Mouse (Mus musculus) erythroblast, embryonic 14.5 days (primary cell): ENCODE results near the gene E2f3. TPM values are rescaled to one million over a fixed set of nuclear protein-coding genes. Genes with fewer than 3 reads are reported as not detected.

Source experiments
- H3K27me3 ChIP-seq: 2 replicates; pipeline ENCODE4 v1.6.1; 2012; ENCODE audit warnings: inconsistent platforms; ENCODE audit not compliant: control insufficient read depth
- H3K36me3 ChIP-seq: 2 replicates; pipeline ENCODE4 v1.6.1; 2012; ENCODE audit warnings: mild to moderate bottlenecking, inconsistent platforms; ENCODE audit not compliant: control insufficient read depth
- H3K4me1 ChIP-seq: 2 replicates; pipeline ENCODE4 v1.6.1; 2012; ENCODE audit warnings: inconsistent platforms; ENCODE audit not compliant: control insufficient read depth
- H3K4me3 ChIP-seq: replicated peaks from 2 replicates; pipeline ENCODE3; 2012; ENCODE audit warnings: moderate library complexity, mild to moderate bottlenecking, inconsistent platforms
- H3K9me3 ChIP-seq: 2 replicates; pipeline ENCODE4 v1.6.1; 2012; ENCODE audit warnings: low read length, inconsistent platforms, mixed read lengths; ENCODE audit not compliant: control insufficient read depth
- GATA1 ChIP-seq: IDR thresholded peaks from 2 replicates; pipeline ENCODE4 v1.6.1; 2012; ENCODE audit warnings: low read length, inconsistent platforms, mixed read lengths
- TAL1 ChIP-seq: IDR thresholded peaks from 3 replicates; pipeline ENCODE4 v1.6.1; 2012; ENCODE audit warnings: low read length, inconsistent platforms, mixed read lengths
- polyA plus RNA-seq: library from polyadenylated mRNA; stranded (reverse); fragments of >175 nt; gene quantifications from 2 replicates; pipeline ENCODE4 v1.2.3, GENCODE M21; 2012

E2f3 gene
- polyA plus RNA-seq, 1 experiment = 1.2 TPM

- Histone ChIP-seq H3K36me3 (peaks cover 32% of the 10 kb centered on the region), H3K9me3 (no peaks in the 10 kb centered on the region), H3K4me1 (peaks cover 72% of the 10 kb centered on the region), H3K27me3 (no peaks in the 10 kb centered on the region), H3K4me3 (peak overlapping the region; percentile 88)
- TF ChIP-seq TAL1 = no peak
- TF ChIP-seq GATA1 = no peak
Measured at GRCm38 (mm10) chr13:29983523-29984191, 2.2 kb downstream of the E2f3 start.

GRCm38 (mm10) chr13:29983037-29983436 is 2.8 kb downstream of the E2f3 start:
- peak overlapping the region; percentile 88 for H3K4me3 ChIP-seq
- H3K36me3 ChIP-seq = peaks cover 39% of the 10 kb centered on the region
- H3K9me3 ChIP-seq = no peaks in the 10 kb centered on the region
- H3K4me1 ChIP-seq = peaks cover 72% of the 10 kb centered on the region
- no peak for TF ChIP-seq GATA1
- no peak for TF ChIP-seq TAL1
- H3K27me3 ChIP-seq = no peaks in the 10 kb centered on the region

- Histone ChIP-seq H3K27me3 (no peaks in the 10 kb centered on the region), H3K4me3 (no peak overlapping the region), H3K9me3 (no peaks in the 10 kb centered on the region), H3K4me1 (peaks cover 71% of the 10 kb centered on the region), H3K36me3 (peaks cover 45% of the 10 kb centered on the region)
- TF ChIP-seq TAL1 (0 out of 3 replicates have a peak, but pooled peaks have one; percentile 24), GATA1 (no peak)
Measured at GRCm38 (mm10) chr13:29982400-29982799, 3.5 kb downstream of the E2f3 start.

DNA sequence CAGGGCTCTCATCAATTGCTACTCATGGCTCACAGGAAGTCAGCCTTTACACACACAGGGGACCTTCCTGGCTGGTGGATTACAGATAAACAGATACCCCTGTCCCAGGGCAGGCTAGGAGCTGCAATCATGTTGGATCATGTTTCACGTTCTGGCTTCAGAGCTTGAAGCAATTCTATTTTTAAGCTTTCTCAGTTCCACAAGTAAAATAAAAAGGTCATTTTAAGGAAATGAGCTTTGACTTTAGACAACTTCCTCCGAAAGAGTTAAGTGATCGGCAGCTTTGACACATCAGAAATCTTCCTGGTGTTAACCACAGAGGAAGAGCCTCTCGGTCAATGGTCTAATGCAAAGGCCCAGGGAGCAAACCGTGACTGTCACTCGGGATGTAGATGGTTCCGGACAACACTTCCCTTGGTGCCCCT is 6.7 kb downstream of the E2f3 start:
- TF ChIP-seq TAL1 (no peak), GATA1 (no peak)
- Histone ChIP-seq H3K36me3 (peaks cover 74% of the 10 kb centered on the region), H3K4me1 (peaks cover 46% of the 10 kb centered on the region), H3K9me3 (no peaks in the 10 kb centered on the region), H3K27me3 (no peaks in the 10 kb centered on the region), H3K4me3 (no peak overlapping the region)

DNA sequence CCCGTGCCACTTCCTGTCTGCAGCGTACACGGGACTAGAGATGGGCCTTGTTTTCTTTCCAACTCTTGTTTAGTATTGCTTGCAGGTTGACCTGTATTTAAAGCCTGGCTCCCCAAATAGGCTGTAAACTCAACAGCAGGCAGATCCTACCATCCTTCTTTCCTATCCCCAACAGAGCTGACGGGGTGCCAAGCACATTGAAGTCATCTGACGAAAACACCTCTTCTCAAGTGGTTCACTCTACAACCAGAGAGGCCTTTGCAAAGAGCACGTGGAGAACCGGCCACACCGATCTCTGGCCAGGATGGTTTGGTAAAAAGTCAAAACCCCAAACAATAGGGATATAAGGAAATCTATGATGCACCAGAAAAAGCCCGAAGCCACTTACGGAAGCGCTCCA is 8.5 kb downstream of the E2f3 start:
- TF ChIP-seq GATA1 (no peak), TAL1 (no peak)
- peaks cover 29% of the 10 kb centered on the region for H3K4me1 ChIP-seq
- peaks cover 86% of the 10 kb centered on the region for H3K36me3 ChIP-seq
- no peaks in the 10 kb centered on the region for H3K27me3 ChIP-seq
- no peaks in the 10 kb centered on the region for H3K9me3 ChIP-seq
- H3K4me3 ChIP-seq = no peak overlapping the region

DNA sequence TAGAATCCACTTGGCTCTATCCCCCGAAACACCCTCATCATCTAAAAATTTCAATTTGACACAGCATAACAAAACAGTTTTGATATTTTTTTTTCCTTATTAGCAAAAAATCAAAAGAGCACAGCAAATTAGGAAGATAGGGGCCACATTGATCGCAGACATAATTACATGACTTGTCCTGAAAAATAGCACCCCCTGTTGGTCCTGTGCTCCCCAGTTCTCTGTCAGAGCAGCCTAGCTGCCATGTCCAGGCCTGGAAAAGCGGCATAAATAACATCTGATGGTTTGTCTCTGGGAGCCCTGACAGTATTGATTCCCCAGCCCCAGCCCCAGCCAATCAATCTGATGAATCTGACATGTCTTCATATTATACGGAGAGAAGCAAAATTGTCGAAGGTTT is 11.8 kb downstream of the E2f3 start:
- Histone ChIP-seq H3K36me3 (peaks cover 64% of the 10 kb centered on the region), H3K9me3 (no peaks in the 10 kb centered on the region), H3K27me3 (no peaks in the 10 kb centered on the region), H3K4me1 (peaks cover 8% of the 10 kb centered on the region), H3K4me3 (no peak overlapping the region)
- no peak for TF ChIP-seq TAL1
- TF ChIP-seq GATA1 = no peak

DNA sequence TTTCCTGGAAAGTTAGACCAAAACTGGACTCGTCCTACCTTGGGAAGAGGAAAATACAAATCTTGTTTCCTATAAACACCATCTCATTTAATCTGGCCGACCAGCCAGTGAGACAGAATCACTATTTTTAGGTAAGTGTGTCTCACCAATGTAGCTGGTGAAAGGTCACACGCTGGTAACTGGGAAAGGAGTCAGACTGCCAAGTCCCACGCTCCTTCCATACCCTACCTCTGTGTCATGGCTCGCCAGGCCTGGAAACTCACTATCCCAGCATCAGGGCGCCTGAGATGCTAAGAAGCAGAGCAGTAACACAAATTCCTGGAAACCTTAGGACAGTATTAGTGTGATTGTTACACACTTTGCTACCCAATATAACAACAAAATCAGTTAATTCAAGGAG is 12.3 kb downstream of the E2f3 start:
- no peak for TF ChIP-seq GATA1
- no peak for TF ChIP-seq TAL1
- Histone ChIP-seq H3K9me3 (no peaks in the 10 kb centered on the region), H3K27me3 (no peaks in the 10 kb centered on the region), H3K36me3 (peaks cover 64% of the 10 kb centered on the region), H3K4me3 (no peak overlapping the region), H3K4me1 (peaks cover 9% of the 10 kb centered on the region)

DNA sequence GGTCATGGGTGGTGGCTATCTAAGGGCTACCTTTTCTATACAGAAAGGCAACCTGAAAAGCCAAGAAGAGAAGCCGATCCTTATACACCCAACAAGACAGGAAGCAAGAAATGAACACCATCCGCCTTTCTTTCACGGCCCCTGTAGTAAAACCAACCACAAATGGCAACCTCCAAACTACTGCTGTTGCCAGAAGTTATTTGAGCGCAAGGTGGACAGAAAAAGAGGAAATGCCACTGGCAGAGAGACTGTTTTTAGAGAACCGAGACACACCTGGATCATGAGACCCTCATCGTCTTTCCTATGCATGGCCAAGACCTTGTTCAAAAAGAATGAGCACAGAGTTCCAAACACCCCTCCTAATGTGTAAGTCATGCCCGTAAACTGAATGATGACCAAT is 15.5 kb downstream of the E2f3 start:
- Histone ChIP-seq H3K4me3 (no peak overlapping the region), H3K9me3 (no peaks in the 10 kb centered on the region), H3K36me3 (peaks cover 56% of the 10 kb centered on the region), H3K4me1 (peaks cover 13% of the 10 kb centered on the region), H3K27me3 (no peaks in the 10 kb centered on the region)
- TF ChIP-seq TAL1 (no peak), GATA1 (no peak)

DNA sequence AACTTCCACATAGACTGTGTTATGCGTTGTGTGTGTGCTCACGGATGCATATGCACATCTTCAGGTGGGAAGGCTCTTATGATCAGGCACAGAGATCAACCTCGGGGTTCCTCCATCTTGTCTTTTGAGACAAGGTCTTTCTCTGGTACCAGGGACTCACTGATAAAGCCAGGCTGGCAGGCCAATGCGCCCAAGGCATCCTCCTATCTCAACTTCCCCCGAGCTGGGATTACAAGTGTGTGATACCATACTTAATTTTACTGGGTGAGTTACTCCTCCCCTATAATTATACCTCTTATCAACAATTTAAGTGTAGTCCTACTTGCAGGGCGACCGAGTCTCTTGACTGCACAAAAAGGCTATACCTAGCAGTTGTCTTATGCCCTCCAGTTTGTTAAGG is 17.2 kb downstream of the E2f3 start:
- Histone ChIP-seq H3K36me3 (peaks cover 57% of the 10 kb centered on the region), H3K27me3 (no peaks in the 10 kb centered on the region), H3K4me1 (peaks cover 11% of the 10 kb centered on the region), H3K9me3 (no peaks in the 10 kb centered on the region), H3K4me3 (no peak overlapping the region)
- TF ChIP-seq TAL1 (no peak), GATA1 (no peak)

- Histone ChIP-seq H3K4me3 (no peak overlapping the region), H3K9me3 (no peaks in the 10 kb centered on the region), H3K27me3 (no peaks in the 10 kb centered on the region), H3K36me3 (peaks cover 58% of the 10 kb centered on the region), H3K4me1 (peaks cover 11% of the 10 kb centered on the region)
- TF ChIP-seq TAL1 = no peak
- no peak for TF ChIP-seq GATA1
Measured at GRCm38 (mm10) chr13:29967367-29967766, 18.5 kb downstream of the E2f3 start.
